Mouse (Mus musculus) thymus, adult 2 months (tissue): Measurements from ENCODE around the gene Polg.

ENCODE experiments used
- CTCF ChIP-seq: fragments of 200-500 bp; IDR thresholded peaks from 2 replicates; pipeline ENCODE4 v1.5.1; 2012; ENCODE audit warnings: mild to moderate bottlenecking, control low read depth, low read length, moderate library complexity, borderline replicate concordance; ENCODE audit not compliant: control insufficient read depth, poor library complexity, insufficient read depth; ENCODE audit errors: extremely low read depth
- POLR2A ChIP-seq: fragments of 200-500 bp; IDR thresholded peaks from 2 replicates; pipeline ENCODE4 v1.6.1; 2012; ENCODE audit warnings: mild to moderate bottlenecking, low read length, control low read depth, moderate library complexity; ENCODE audit not compliant: control insufficient read depth, poor library complexity, insufficient read depth; ENCODE audit errors: extremely low read depth

GRCm38 (mm10) chr7:79472792-79473191 is 6.6 kb upstream of the Polg start:
- no peak for TF ChIP-seq POLR2A
- TF ChIP-seq CTCF, result no peak
